Mouse (Mus musculus) forebrain, postnatal 0 days (tissue): ENCODE data around the gene Cox7c. TPM values are rescaled to one million over a fixed set of nuclear protein-coding genes. Genes with fewer than 3 reads are reported as not detected.
"Not testable (repeated sequence)": the region's sequence is repeated elsewhere in the genome, so short reads cannot be mapped to it uniquely, and the experiment has no call there.

Experiments used
- ATAC-seq: fragments of 200-750 bp; cut with Nextera tagmentation; 2 replicates; pipeline ENCODE4 v1.8.0; 2017; ENCODE audit warnings: mild to moderate bottlenecking, moderate library complexity
- DNase-seq: peaks from one replicate; pipeline ENCODE4 v3.0.0-alpha.2; 2015
- H3K27ac ChIP-seq: fragments of 300-500 bp; sonication (generic); 2 replicates; pipeline ENCODE4 v1.5.1; 2014; ENCODE audit warnings: low read depth, mild to moderate bottlenecking, antibody characterized with exemption, low read length, moderate library complexity, mixed read lengths
- H3K27me3 ChIP-seq: fragments of 300-500 bp; sonication (generic); 2 replicates; pipeline ENCODE4 v1.6.1; 2014; ENCODE audit warnings: mild to moderate bottlenecking, low read length, mixed read lengths; ENCODE audit not compliant: insufficient read depth
- H3K36me3 ChIP-seq: fragments of 300-500 bp; sonication (generic); 2 replicates; pipeline ENCODE4 v1.6.1; 2014; ENCODE audit warnings: mild to moderate bottlenecking, moderate library complexity; ENCODE audit not compliant: insufficient read depth
- H3K4me1 ChIP-seq: fragments of 300-500 bp; sonication (generic); 2 replicates; pipeline ENCODE4 v1.6.1; 2014; ENCODE audit warnings: antibody characterized with exemption; ENCODE audit not compliant: insufficient read depth
- H3K4me2 ChIP-seq: fragments of 300-500 bp; sonication (generic); 2 replicates; pipeline ENCODE4 v1.6.1; 2014; ENCODE audit warnings: low read depth, mild to moderate bottlenecking, moderate library complexity
- H3K4me3 ChIP-seq: fragments of 300-500 bp; sonication (generic); 2 replicates; pipeline ENCODE4 v1.5.1; 2014; ENCODE audit warnings: low read depth, low read length, mixed read lengths
- H3K9ac ChIP-seq: fragments of 300-500 bp; sonication (generic); 2 replicates; pipeline ENCODE4 v1.6.1; 2014; ENCODE audit warnings: mild to moderate bottlenecking
- H3K9me3 ChIP-seq: fragments of 300-500 bp; sonication (generic); 2 replicates; pipeline ENCODE4 v1.6.1; 2016; ENCODE audit warnings: low read length
- CTCF ChIP-seq: sonication (generic); IDR thresholded peaks from 2 replicates; pipeline ENCODE4 v1.5.1; 2016; ENCODE audit warnings: antibody characterized with exemption, control low read depth, low read depth
- WGBS: fragments of 180-500 bp; shearing (Covaris S2); extraction: QIAGEN DNeasy Blood & Tissue Kit; methylation state at CpG from one replicate; pipeline ENCODE4 v1.1.7; 2014; 5-methylcytosine and 5-hydroxymethylcytosine counted together
- polyA plus RNA-seq: library from polyadenylated mRNA; unstranded; fragments of >200 nt; fragmentation: Nextera tagmentation; extraction: Ambion mirVana; gene quantifications from 2 replicates; pipeline ENCODE4 v1.2.1, GENCODE M21; 2015
- total RNA-seq: library from RNA; depleted of rRNA; stranded (reverse); fragments of >200 nt; gene quantifications from 2 replicates; pipeline ENCODE4 v1.2.3, GENCODE M21; 2014; rRNA removed

Cox7c gene
- total RNA-seq (695 and 1,011 TPM in 2 replicates), polyA plus RNA-seq (731 and 928 TPM in 2 replicates)

DNA sequence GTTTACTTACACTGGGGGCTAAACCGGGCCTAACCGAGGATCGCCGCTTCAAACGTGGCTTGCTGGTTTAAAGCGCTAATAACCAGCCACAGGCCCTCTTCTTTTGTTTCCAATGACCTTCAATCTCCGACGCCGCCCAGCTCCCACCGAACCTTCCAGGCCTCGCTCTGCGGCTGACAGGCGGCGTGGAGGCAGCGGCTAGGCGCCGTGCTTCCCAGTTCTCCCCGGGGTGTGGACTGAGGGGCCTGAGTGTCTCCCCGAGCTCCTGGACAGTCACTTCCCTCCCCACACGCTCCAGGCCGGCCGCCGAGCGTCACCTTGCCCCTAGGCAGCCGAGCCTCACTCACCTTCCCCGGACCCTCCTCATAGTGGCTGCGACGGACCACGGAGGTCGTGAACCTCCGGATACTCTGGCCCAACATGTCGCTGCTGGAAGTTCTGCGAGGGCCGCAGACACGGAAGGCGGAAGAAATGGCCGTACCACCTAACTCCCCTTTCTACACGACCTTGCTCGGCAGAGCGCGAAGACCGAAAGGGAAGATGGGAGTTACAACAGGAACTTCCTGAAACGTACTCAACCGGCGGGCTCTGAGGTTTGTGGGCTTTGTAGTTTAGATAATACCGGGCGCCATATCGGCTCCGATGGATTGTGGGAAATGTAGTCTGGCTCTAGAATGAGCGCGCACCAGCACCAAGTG is at the start of gene Cox7c:
Gene Cox7c (minus strand): TSS at position 651 of the 698 bp plus-strand sequence.
- peak; percentile 99 for ATAC-seq
- Histone ChIP-seq H3K4me3 (peak within 1 kb of the TSS; percentile 96), H3K27ac (peak within 1 kb of the TSS; percentile 90), H3K27me3 (no peaks in the 10 kb centered on the region), H3K9me3 (no peaks in the 10 kb centered on the region), H3K4me2 (peak within 1 kb of the TSS; percentile 45), H3K9ac (peak within 1 kb of the TSS; percentile 92), H3K36me3 (peaks cover 4% of the 10 kb centered on the region; the same call in 1 of the 2 replicates), H3K4me1 (no peaks in the 10 kb centered on the region)
- no peak for TF ChIP-seq CTCF
- under 1% methylated on average over 50 of the region's 51 CpGs for WGBS
- peak; percentile 94 for DNase-seq

DNA sequence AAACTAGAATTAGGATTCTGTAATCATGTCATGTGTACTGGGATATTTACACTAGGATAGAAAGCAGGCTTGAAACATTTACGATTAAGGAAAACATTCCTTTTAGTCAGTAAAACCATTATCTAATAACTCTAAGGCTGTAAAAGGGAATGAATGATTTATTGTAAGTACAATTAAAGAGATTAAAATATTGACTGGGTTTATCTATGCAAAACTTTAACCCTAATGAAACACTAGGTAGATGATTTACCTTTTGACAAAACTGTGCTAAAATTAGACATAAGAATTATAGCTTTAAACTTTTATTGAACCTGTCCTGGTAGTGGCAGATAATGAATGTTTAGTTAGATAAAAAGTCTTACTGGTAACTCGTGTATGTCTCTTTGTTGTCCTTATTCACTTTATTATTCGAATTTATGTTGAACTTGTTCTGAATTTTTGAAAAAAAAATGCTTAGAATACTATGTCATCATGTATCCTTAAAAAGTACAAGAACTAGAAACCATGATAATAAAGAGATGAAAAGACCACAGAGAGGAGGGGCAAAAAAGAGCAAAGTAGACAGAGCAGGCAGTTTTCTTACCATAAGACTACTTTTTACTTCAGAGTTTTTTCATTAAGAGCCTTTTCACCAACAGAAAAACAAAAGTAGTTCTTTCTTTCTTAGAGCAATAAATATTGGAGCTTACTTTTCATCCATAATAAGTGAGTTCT is 21.5 kb upstream of the Cox7c start:
- H3K9me3 ChIP-seq = no peaks in the 10 kb centered on the region
- H3K27me3 ChIP-seq = no peaks in the 10 kb centered on the region
- ATAC-seq = no peak
- no peak for DNase-seq
- H3K4me2 ChIP-seq = no peak overlapping the region
- no peaks in the 10 kb centered on the region for H3K36me3 ChIP-seq
- 72% methylated on average over 3 of the region's 3 CpGs for whole genome bisulfite sequencing
- TF ChIP-seq CTCF = no peak
- H3K4me3 ChIP-seq = no peak overlapping the region
- no peak overlapping the region for H3K9ac ChIP-seq
- H3K27ac ChIP-seq = no peak overlapping the region
- H3K4me1 ChIP-seq = no peaks in the 10 kb centered on the region

DNA sequence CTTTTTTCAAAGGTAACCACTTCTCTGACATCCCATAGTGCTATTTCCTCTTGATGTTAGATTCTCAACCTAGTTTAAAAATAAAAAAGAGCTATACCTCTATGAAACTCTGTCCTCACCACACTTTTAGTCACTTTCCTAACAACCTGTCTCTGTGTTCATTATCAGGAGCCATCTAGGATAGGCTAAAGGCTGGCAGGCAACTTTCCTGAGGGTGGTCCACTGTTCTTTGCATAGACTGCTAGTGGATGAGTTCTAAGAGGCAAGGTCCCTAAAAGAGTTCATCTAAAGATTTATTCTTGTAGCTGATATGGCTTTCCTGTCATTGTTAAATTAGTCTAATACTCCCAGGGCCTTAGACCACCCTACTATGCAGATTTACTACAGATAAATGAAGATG is 20.8 kb upstream of the Cox7c start:
- H3K27ac ChIP-seq = no peak overlapping the region
- H3K4me1 ChIP-seq = no peaks in the 10 kb centered on the region
- H3K27me3 ChIP-seq = no peaks in the 10 kb centered on the region
- H3K36me3 ChIP-seq = no peaks in the 10 kb centered on the region
- no peak overlapping the region for H3K4me3 ChIP-seq
- no peak for TF ChIP-seq CTCF
- DNase-seq = no peak
- H3K4me2 ChIP-seq = no peak overlapping the region
- no peaks in the 10 kb centered on the region for H3K9me3 ChIP-seq
- ATAC-seq = no peak
- H3K9ac ChIP-seq = no peak overlapping the region

DNA sequence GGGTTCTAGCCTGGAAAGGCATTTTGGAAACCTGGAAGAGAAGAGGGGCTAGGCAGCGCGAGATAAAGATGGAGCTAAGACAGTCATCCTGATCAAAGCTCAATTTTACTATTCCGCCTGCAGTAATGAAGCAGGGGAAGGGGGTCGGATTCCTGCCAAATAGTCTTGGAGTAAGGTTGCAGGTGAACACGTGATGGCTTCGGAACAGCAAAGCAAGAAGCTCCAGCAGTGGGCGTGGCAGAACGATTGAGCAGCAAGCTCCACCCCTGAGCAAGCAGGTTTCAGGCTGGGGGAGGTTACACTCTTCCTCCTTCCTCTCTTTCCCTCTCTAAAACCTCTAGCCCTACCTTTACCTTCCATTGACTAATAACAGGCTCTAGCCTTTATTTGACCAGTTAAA is 7.4 kb upstream of the Cox7c start:
- not testable (repeated sequence) for H3K4me2 ChIP-seq, H3K27ac ChIP-seq, H3K9ac ChIP-seq, H3K4me3 ChIP-seq, DNase-seq, ATAC-seq, H3K27me3 ChIP-seq, H3K4me1 ChIP-seq, H3K36me3 ChIP-seq, H3K9me3 ChIP-seq
- 43% methylated on average over 8 of the region's 8 CpGs for WGBS

DNA sequence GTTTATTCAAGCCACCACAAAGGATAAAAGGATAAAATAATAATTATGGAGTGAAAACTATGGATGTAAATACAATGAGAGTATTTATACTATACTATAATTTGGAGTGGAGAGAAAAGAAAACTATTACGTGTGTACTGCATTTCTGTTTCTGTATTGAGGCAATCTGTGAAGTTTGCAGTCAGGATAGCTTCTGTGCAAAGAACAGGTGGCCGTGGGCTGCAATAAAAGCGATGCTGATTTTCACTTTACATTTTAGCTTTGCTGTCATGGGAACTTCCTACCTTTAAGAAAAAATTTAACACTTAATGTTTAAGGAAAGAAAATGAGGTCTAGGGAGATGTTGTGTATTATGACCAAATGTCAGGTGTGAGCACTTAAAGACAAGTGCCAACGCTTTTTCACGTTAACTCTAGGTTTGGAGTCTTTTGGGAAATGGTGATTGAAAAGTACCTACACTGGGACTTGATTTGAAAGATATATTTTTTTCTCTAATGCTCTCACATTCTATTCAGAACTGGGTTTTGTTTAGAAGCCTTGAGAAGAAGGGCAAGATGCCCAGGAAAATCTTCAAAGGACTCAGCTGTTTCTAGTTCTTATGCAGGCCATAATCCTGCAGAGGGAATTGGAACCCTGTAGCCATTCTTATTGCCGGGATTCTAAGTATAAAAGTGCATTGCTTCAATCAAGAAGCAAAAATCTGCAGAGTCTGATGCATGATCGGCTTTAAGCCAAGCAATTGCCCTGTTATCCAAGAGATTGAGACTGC is 41.6 kb downstream of the Cox7c start:
- DNase-seq = peak; percentile 8

More for the DNA sequence above, 41.6 kb downstream of the Cox7c start:
- no peaks in the 10 kb centered on the region for H3K36me3 ChIP-seq
- ATAC-seq = no peak
- no peak for TF ChIP-seq CTCF
- no peak overlapping the region for H3K4me3 ChIP-seq
- H3K27me3 ChIP-seq = no peaks in the 10 kb centered on the region
- H3K4me1 ChIP-seq = no peaks in the 10 kb centered on the region
- no peak overlapping the region for H3K9ac ChIP-seq
- no peak overlapping the region for H3K27ac ChIP-seq
- H3K4me2 ChIP-seq = no peak overlapping the region
- H3K9me3 ChIP-seq = no peaks in the 10 kb centered on the region
- 63% methylated on average over 7 of the region's 7 CpGs for WGBS
